Mouse (Mus musculus): ENCODE data around the gene Cdr2l.

DNA sequence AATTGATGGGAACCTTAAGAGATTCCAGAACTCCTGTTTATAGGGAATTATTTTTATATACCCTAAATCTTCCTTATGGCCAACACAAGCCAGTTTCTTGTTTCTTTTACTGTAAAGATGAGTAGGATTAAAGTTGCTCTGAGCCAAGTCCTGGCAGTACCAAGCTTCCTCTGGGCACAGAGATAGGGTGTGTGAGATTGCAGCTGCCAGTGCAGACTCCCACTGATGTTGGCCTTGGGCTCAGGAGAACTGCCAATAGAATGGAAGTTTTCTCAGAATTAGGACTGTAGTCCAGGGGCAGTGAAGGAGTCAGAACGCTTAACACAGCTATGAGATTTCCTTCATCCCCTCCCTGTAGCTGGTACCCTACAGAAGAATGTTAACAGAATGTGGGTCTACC, 39.6 kb downstream of the Cdr2l start:
- no peak for TF ChIP-seq CTCF (IDR thresholded peaks at IDR 0.05; ENCODE audit: borderline replicate concordance, control insufficient read depth, extremely low read depth, insufficient read depth, low read length, poor library complexity)
- TF ChIP-seq POLR2A (IDR thresholded peaks at IDR 0.05; ENCODE audit: control insufficient read depth, extremely low read depth, insufficient read depth, low read length, poor library complexity): no peak

Measured in thymus, adult 2 months (tissue).